Mouse (Mus musculus): ENCODE data around the gene Psmc3. TPM values are rescaled to one million over a fixed set of nuclear protein-coding genes. Genes with fewer than 3 reads are reported as not detected.

Gene Psmc3
- polyA plus RNA-seq, 1 experiment from 2014 or later = 291 TPM

GRCm38 (mm10) chr2:91059376-91059775 lies 5.6 kb downstream of the Psmc3 start:
- WGBS = 98% methylated on average over 2 of the region's 2 CpGs
- Histone ChIP-seq H3K9ac (replicated peaks) (no peak overlapping the region), H3K36me3 (peaks cover 86% of the 10 kb centered on the region), H3K4me2 (replicated peaks) (no peak overlapping the region), H3K4me1 (peaks cover 10% of the 10 kb centered on the region), H3K27ac (replicated peaks) (no peak overlapping the region), H3K9me3 (no peaks in the 10 kb centered on the region), H3K4me3 (no peak overlapping the region), H3K27me3 (no peaks in the 10 kb centered on the region)
- ATAC-seq (ENCODE audit: low FRiP score, low read depth) = no peak

- WGBS = 84% methylated on average over 10 of the region's 10 CpGs
- no peak overlapping the region for H3K4me3 ChIP-seq
- H3K36me3 ChIP-seq = peaks cover 86% of the 10 kb centered on the region
- H3K9me3 ChIP-seq = no peaks in the 10 kb centered on the region
- no peaks in the 10 kb centered on the region for H3K4me1 ChIP-seq
- no peak overlapping the region for H3K4me2 ChIP-seq (replicated peaks)
- no peak overlapping the region for H3K9ac ChIP-seq (replicated peaks)
- ATAC-seq (ENCODE audit: low FRiP score, low read depth) = peak; percentile 20; the same call in 1 of the 2 replicates
- H3K27me3 ChIP-seq = no peaks in the 10 kb centered on the region
- H3K27ac ChIP-seq (replicated peaks) = no peak overlapping the region
Observed at GRCm38 (mm10) chr2:91060544-91061355, 6.9 kb downstream of the Psmc3 start.

- no peak for ATAC-seq (ENCODE audit: low FRiP score, low read depth)
- H3K27ac ChIP-seq (replicated peaks) = no peak overlapping the region
- no peak overlapping the region for H3K4me2 ChIP-seq (replicated peaks)
- WGBS = 89% methylated on average over 6 of the region's 6 CpGs
- H3K4me3 ChIP-seq = no peak overlapping the region
- H3K9ac ChIP-seq (replicated peaks) = no peak overlapping the region
- H3K9me3 ChIP-seq = no peaks in the 10 kb centered on the region
- no peaks in the 10 kb centered on the region for H3K27me3 ChIP-seq
- no peaks in the 10 kb centered on the region for H3K4me1 ChIP-seq
- H3K36me3 ChIP-seq = peaks cover 79% of the 10 kb centered on the region
Observed at GRCm38 (mm10) chr2:91061849-91062481, 8.2 kb downstream of the Psmc3 start.

GRCm38 (mm10) chr2:91062779-91063606 lies 9.2 kb downstream of the Psmc3 start:
- H3K4me1 ChIP-seq = no peaks in the 10 kb centered on the region
- ATAC-seq (ENCODE audit: low FRiP score, low read depth) = no peak
- H3K9me3 ChIP-seq = no peaks in the 10 kb centered on the region
- 92% methylated on average over 16 of the region's 16 CpGs for WGBS
- H3K4me3 ChIP-seq = no peak overlapping the region
- no peak overlapping the region for H3K9ac ChIP-seq (replicated peaks)
- peaks cover 72% of the 10 kb centered on the region for H3K36me3 ChIP-seq
- no peak overlapping the region for H3K27ac ChIP-seq (replicated peaks)
- no peak overlapping the region for H3K4me2 ChIP-seq (replicated peaks)
- H3K27me3 ChIP-seq = no peaks in the 10 kb centered on the region

- Histone ChIP-seq H3K27me3 (no peaks in the 10 kb centered on the region), H3K36me3 (peaks cover 60% of the 10 kb centered on the region), H3K4me3 (no peak overlapping the region), H3K27ac (replicated peaks) (no peak overlapping the region), H3K9ac (replicated peaks) (no peak overlapping the region), H3K9me3 (no peaks in the 10 kb centered on the region), H3K4me1 (peaks cover 10% of the 10 kb centered on the region), H3K4me2 (replicated peaks) (no peak overlapping the region)
- 87% methylated on average over 6 of the region's 6 CpGs for WGBS
- ATAC-seq (ENCODE audit: low FRiP score, low read depth) = no peak
Observed at GRCm38 (mm10) chr2:91064211-91064610, 10.4 kb downstream of the Psmc3 start.

- H3K36me3 ChIP-seq = peaks cover 51% of the 10 kb centered on the region
- H3K4me3 ChIP-seq = no peak overlapping the region
- no peak overlapping the region for H3K9ac ChIP-seq (replicated peaks)
- peaks cover 15% of the 10 kb centered on the region for H3K4me1 ChIP-seq
- WGBS = 43% methylated on average over 3 of the region's 3 CpGs
- no peaks in the 10 kb centered on the region for H3K9me3 ChIP-seq
- H3K27me3 ChIP-seq = no peaks in the 10 kb centered on the region
- no peak overlapping the region for H3K27ac ChIP-seq (replicated peaks)
- no peak for ATAC-seq (ENCODE audit: low FRiP score, low read depth)
- H3K4me2 ChIP-seq (replicated peaks) = no peak overlapping the region
Observed at GRCm38 (mm10) chr2:91065544-91065943, 11.7 kb downstream of the Psmc3 start.

- no peak for ATAC-seq (ENCODE audit: low FRiP score, low read depth)
- Histone ChIP-seq H3K4me3 (no peak overlapping the region), H3K27ac (replicated peaks) (no peak overlapping the region), H3K9me3 (no peaks in the 10 kb centered on the region), H3K4me1 (peaks cover 22% of the 10 kb centered on the region), H3K4me2 (replicated peaks) (no peak overlapping the region), H3K9ac (replicated peaks) (no peak overlapping the region), H3K27me3 (no peaks in the 10 kb centered on the region), H3K36me3 (peaks cover 43% of the 10 kb centered on the region)
- WGBS = 83% methylated on average over 3 of the region's 3 CpGs
Observed at GRCm38 (mm10) chr2:91066455-91066854, 12.6 kb downstream of the Psmc3 start.

- no peak for ATAC-seq (ENCODE audit: low FRiP score, low read depth)
- Histone ChIP-seq H3K9me3 (no peaks in the 10 kb centered on the region), H3K36me3 (peaks cover 24% of the 10 kb centered on the region), H3K4me3 (no peak overlapping the region), H3K4me1 (peaks cover 22% of the 10 kb centered on the region), H3K27me3 (no peaks in the 10 kb centered on the region), H3K27ac (replicated peaks) (no peak overlapping the region), H3K9ac (replicated peaks) (no peak overlapping the region), H3K4me2 (replicated peaks) (peak overlapping the region; percentile 82)
- 59% methylated on average over 13 of the region's 13 CpGs for WGBS
Observed at GRCm38 (mm10) chr2:91068162-91068871, 14.5 kb downstream of the Psmc3 start.

- Histone ChIP-seq H3K9ac (replicated peaks) (no peak overlapping the region), H3K9me3 (no peaks in the 10 kb centered on the region), H3K4me1 (peaks cover 22% of the 10 kb centered on the region), H3K27ac (replicated peaks) (no peak overlapping the region), H3K4me2 (replicated peaks) (peak overlapping the region; percentile 82), H3K27me3 (no peaks in the 10 kb centered on the region), H3K36me3 (peaks cover 19% of the 10 kb centered on the region), H3K4me3 (peak overlapping the region; percentile 75)
- WGBS = 50% methylated on average over 6 of the region's 6 CpGs
- ATAC-seq (ENCODE audit: low FRiP score, low read depth) = no peak
Observed at GRCm38 (mm10) chr2:91068872-91069165, 15.0 kb downstream of the Psmc3 start.

GRCm38 (mm10) chr2:91069306-91070000 lies 15.6 kb downstream of the Psmc3 start:
- peak overlapping the region; percentile 76 for H3K27ac ChIP-seq (replicated peaks)
- H3K9me3 ChIP-seq = no peaks in the 10 kb centered on the region
- 10% methylated on average over 14 of the region's 14 CpGs for WGBS
- H3K4me1 ChIP-seq = peaks cover 22% of the 10 kb centered on the region
- no peaks in the 10 kb centered on the region for H3K27me3 ChIP-seq
- H3K36me3 ChIP-seq = peaks cover 13% of the 10 kb centered on the region
- peak overlapping the region; percentile 82 for H3K4me2 ChIP-seq (replicated peaks)
- H3K9ac ChIP-seq (replicated peaks) = peak overlapping the region; percentile 76
- ATAC-seq (ENCODE audit: low FRiP score, low read depth) = no peak
- peak overlapping the region; percentile 75 for H3K4me3 ChIP-seq

GRCm38 (mm10) chr2:91070076-91070800 lies 16.4 kb downstream of the Psmc3 start, which contains the start of gene Slc39a13:
Gene Slc39a13, minus strand, starts transcription at chr2:91070417.
- peak; percentile 96 for ATAC-seq (ENCODE audit: low FRiP score, low read depth)
- Histone ChIP-seq H3K9ac (replicated peaks) (peak within 1 kb of the TSS; percentile 76), H3K27me3 (no peaks in the 10 kb centered on the region), H3K36me3 (0 out of 2 replicates have a peak, but pooled peaks cover 9% of the 10 kb centered on the region), H3K4me3 (peak within 1 kb of the TSS; percentile 75), H3K27ac (replicated peaks) (peak within 1 kb of the TSS; percentile 76), H3K4me1 (peaks cover 22% of the 10 kb centered on the region), H3K4me2 (replicated peaks) (peak within 1 kb of the TSS; percentile 82), H3K9me3 (no peaks in the 10 kb centered on the region)
- 1% methylated on average over 63 of the region's 69 CpGs for WGBS
